Mouse (Mus musculus) fat pad, adult 2 months (tissue): Measurements from ENCODE around the gene Cngb1.
A peak's percentile ranks its signal among the peaks of the same experiment; 100 is the strongest.

Experiments
- DNase-seq: peaks from one replicate; pipeline ENCODE4 v3.0.0-alpha.2; 2011; ENCODE audit warnings: low read depth, low spot score; ENCODE audit errors: extremely low read depth

The Cngb1 gene

DNA sequence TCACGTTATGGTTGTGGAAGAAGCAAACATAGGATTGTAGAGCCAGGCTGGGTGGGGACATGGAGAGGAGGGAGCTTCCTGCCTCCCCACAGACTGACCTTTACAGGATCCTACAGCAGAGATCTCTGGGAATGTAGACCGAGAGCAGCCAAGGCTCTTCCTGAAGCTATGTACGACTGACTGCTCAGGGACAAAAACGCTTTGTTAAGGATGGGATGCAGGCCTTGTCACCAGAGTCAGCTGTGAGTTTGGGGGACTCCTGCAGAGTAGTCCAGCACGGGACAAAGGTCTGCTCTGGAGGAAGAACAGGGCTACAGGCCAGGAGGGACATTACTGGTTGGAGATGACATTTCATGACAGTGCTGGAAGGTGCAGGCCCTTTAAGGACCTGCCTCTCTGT lies 18.3 kb upstream of the Cngb1 start:
- no peak for DNase-seq

- no peak for DNase-seq
Observed at GRCm38 (mm10) chr8:95323201-95323600, 16.8 kb upstream of the Cngb1 start.

- DNase-seq: no peak
Observed at GRCm38 (mm10) chr8:95320224-95321139, 14.1 kb upstream of the Cngb1 start.

DNA sequence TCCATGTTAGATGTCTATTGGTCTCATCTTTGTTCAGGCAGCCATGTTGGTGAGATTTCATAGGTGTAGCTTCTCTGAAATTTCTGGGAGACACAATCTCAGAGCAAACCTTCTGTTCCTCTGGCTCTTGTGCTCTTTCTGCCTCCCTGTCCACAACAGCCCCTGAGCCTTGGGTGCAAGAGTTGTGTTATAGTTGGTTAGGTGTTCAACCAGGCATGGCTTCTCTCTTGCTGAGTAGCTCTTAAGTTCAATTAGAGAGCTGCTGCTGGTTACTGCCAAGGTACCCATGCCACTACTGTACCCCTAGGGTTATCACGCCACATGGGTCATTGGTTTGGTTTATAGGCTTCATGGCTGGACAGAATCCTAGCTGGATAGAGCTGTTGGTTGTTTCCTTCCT lies 9.0 kb upstream of the Cngb1 start:
- no peak for DNase-seq

- no peak for DNase-seq
Observed at GRCm38 (mm10) chr8:95314707-95315106, 8.3 kb upstream of the Cngb1 start.

DNA sequence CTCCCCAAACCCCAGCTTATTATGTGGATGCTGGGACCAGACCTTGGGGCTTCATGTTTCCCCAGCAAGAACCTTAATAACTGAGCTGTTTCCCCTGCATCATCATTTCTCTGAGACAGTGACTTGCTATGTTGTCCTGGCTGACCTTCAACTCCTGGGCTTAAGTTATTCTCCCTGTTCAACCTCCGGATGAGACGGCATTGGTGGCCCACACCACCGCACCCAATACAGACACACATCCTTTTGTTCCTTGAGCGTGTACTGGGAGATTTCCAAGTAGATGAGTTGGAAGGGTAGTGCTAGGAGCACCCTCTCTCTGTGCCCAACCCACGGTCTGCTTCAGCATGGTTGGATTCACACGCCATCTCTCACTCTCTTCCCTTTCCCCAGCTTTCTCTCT lies 7.5 kb upstream of the Cngb1 start:
- DNase-seq: no peak

DNA sequence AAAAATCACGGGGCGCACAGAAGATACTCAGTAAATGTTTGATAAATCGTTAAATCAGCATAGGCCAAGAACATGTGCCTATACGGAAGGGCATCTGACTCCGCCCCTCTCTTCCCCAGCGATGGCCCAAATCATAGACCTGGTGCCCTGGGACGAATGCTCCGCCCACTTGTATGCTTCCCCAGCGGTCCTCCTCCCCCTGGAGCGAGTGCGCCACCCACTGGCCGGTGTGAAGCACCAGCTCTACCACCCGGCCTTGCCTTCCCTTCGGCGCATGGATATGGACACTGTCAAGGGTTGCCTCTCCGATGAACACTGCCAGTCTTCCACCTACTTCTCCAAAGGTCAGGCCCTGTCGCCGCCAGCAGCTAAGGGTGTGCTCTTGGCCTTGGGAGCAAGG lies 6.5 kb upstream of the Cngb1 start:
- no peak for DNase-seq

- DNase-seq: no peak
Observed at GRCm38 (mm10) chr8:95310342-95310970, 4.1 kb upstream of the Cngb1 start, which contains the start of gene Tepp. Tepp (plus strand) TSS chr8:95310566.

DNA sequence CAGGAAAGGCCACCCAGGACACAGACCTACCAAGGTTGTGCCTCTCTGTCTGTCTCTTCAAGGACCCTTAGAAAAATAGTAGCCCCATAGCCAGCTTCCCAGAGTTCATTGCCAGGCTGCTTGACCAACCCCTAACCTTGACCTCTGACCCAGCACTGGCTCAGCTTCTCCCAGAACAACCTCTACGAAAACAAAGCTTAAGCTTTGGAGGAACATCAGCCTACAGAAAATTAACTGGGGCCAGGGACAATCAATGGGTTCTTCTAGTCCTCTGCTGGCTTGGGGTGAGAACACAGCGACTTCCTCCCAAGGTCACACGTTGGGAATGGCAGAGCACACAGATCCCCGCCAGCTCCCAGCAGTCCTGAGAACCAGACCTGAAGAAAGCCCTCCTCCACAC lies 859 bp downstream of the Cngb1 start:
- DNase-seq: no peak

DNA sequence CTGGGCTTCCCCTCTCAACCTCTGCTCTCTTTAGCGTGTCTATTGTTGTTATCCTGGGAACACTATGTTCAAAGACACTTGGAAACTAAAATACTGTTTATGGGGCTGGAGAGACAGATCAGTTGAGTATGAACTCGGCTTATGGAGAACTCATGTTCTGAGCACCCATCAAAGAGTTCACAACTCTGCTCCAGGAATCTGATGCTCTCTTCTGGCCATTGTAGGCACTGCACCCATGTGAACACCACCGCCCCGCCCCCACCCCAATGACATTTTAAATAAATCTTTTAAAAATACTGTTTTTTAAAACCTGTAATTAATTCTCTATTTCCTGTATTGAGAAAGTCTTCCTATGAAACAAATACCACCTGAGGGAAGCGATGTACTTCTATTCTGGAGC lies 4.0 kb downstream of the Cngb1 start:
- no peak for DNase-seq

DNA sequence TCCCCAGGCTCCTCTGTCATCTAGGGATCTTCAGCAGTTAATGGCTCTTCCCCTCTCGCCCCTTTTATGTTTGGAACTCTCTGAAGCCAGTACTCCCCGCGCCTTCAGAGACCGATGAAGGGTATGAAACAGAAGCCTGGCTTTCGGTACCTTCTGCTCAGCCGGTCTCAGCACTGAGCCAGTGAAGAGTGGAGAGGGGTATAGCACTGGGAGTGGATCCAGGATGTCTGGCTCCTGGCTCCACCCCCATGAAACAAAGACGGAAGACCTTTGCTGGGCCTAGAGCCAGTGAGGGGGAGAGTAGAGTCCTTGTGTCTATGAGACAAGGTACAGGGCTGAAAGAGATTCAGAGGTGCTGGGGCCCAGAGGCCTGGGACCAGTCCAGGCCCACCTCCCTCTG lies 12.5 kb downstream of the Cngb1 start:
- no peak for DNase-seq

DNA sequence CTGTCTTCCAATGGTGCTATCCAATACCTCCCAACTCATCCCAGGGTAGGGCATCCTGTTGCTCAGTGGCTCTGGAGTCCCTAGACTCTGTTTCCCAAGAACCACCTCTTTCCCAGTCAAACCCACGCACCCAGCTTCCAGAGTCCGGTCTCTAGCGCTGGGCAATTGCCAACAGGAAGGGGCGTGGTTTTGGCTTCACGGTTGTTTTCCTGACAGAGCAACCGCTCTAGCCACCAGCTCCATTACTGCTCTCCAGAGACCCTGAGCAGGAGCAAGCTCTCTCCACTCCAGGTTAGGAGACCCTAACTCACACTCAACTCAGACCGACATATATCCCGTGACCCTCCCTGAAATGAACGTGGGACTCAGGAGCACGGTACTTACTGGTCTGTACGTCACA lies 13.2 kb downstream of the Cngb1 start:
- DNase-seq: peak; percentile 21

DNA sequence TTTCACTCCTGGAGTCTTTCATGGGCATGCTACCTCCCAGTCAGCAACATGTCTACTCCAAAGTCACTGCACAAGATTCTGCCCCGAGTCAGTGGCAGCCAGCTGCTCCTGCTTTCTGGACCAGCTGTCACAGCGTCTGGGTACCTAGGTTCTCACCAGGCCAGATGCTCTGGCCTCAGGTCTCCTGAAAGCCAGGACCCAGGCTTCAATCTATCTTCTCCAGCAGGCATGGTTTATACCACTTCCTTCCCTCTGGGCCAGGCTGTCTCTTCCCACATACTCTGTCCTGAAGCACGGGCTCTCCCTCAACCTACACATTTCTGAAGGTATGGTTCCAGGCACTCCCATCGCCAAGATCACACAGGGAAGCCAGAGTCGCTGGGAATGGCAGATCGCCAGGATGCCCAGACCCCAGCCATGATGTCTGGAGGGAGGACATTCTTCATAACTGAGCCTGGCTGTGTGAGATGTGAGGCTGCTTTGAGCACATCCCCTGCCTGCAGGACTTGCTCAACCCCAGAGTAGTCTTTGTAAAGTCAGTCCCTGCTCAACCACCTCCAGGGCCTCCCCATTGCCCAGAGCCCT lies 17.2 kb downstream of the Cngb1 start:
- no peak for DNase-seq

- DNase-seq: no peak
Observed at GRCm38 (mm10) chr8:95281493-95281892, 24.9 kb downstream of the Cngb1 start.

DNA sequence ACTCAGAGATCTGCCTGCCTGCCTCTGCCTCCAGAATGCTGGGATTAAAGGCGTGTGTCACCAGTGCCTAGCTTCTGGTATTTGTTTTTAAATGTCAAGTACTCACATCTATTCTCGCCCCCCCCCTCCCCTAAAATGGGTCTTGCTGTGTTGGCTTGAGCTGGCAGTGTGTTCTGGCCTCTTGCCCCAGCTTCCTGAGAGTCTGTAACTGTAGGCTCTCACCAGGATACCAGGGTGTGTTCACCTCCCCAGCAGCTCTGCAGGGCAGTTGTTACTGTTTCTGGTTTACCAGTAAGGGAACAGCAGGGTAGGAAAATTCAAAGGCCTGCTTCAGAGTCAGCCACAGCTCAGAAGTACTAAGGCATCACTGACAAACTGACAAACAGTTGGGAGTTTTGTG lies 33.5 kb downstream of the Cngb1 start:
- no peak for DNase-seq

- no peak for DNase-seq
Observed at GRCm38 (mm10) chr8:95271841-95272240, 34.5 kb downstream of the Cngb1 start.

GRCm38 (mm10) chr8:95270501-95270900 lies 35.9 kb downstream of the Cngb1 start:
- DNase-seq: no peak

DNA sequence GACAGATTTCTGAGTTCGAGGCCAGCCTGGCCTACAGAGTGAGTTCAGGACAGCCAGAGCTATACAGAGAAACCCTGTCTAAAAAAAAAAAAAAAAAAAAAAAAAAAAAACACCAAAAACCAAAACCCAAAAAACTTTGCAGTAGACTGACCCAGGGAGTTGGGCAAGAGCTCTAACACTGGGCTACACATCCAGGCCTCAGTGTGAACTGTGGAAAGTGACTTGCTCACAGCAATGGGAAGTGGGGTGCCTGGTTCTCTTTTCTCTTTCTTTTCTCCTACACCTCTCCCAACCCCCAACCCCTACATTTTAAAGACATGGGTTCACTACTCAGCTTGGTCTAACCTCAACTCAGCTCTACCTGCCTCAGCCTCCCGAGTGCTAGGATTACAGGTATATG lies 44.2 kb downstream of the Cngb1 start:
- no peak for DNase-seq

DNA sequence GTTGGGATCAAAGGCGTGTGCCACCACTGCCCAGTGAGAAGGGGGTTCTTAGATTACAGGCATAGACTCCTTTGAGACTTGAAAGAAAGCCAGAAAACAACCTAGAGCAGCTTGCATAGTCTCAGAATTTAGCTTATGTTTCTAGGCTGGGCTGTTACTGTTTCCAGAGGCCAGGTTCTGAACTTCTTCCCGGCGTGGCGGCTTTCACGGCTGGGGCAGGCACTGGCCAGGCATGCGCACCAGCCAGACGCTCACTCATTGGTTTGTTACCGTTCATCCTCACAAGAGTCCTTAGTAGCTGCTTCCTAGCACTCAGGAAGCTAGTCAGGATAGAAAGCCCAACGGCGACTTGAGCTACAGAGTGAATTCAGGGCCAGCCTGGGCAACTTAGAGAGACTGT lies 50.8 kb downstream of the Cngb1 start:
- no peak for DNase-seq

DNA sequence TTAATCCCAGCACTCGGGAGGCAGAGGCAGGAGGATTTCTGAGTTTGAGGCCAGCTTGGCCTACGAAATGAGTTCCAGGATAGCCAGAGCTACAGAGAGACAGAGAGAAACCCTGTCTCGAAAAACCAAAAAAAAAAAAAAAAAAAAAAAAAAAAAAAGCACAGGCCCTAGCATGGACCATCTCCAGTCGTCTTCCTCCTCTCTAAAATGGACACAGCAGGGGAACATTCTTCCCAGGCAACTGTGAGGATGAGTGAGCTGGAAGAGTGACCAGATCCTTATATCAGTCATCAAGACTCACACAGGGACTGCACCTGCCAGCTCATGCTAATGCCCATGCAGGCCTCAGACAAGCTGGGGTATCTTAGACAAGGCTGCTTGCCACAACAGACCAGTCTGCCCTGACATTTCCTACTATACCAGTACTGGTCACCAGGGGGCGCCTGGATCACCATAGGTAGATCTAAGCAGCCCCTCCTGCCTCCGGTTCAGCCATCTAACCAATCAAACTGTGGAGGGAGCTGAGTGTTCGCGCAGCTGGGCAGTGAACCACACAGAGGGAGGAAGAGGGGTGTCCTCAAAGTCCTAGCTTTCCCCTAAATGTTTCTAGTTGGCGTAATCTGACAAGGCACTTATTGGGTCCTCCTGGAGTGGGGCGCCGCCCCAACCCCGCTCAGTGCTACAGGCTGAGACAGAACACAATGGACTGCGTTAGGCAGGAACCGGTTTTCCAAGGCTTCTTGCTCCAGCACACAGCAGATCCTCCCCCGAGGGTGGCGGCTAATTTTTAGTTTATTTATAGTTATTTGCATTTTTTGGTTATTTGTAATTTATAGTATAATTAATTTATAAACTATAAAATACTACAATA lies 51.6 kb downstream of the Cngb1 start:
- DNase-seq: peak; percentile 36

GRCm38 (mm10) chr8:95252056-95252455 lies 54.3 kb downstream of the Cngb1 start:
- DNase-seq: no peak
